Mouse (Mus musculus): ENCODE data around the gene Tmem143. TPM values are rescaled to one million over a fixed set of nuclear protein-coding genes. Genes with fewer than 3 reads are reported as not detected.

Tmem143 gene
- polyA plus RNA-seq, 1 experiment from 2014 or later, result 6.5 TPM

- H3K27ac ChIP-seq (ENCODE audit: low read depth, low read length), result no peak overlapping the region
- peaks cover 5% of the 10 kb centered on the region for H3K4me1 ChIP-seq (ENCODE audit: control insufficient read depth, insufficient read depth, low read depth, low read length)
- no peaks in the 10 kb centered on the region for H3K9me3 ChIP-seq (ENCODE audit: control insufficient read depth, low read length)
- no peak overlapping the region for H3K9ac ChIP-seq (ENCODE audit: low read depth, low read length)
- WGBS, result 79% methylated on average over 10 of the region's 12 CpGs
- no peak overlapping the region for H3K4me3 ChIP-seq (ENCODE audit: low read length)
- no peaks in the 10 kb centered on the region for H3K27me3 ChIP-seq (replicated peaks; ENCODE audit: control insufficient read depth, insufficient read depth, low read length)
- ATAC-seq, result no peak
- no peaks in the 10 kb centered on the region for H3K36me3 ChIP-seq (ENCODE audit: control insufficient read depth, insufficient read depth, low read length)
- no peak overlapping the region for H3K4me2 ChIP-seq (ENCODE audit: low read length)
Measured at GRCm38 (mm10) chr7:45902481-45903002, 5.8 kb downstream of the Tmem143 start.

- WGBS, result 90% methylated on average over 9 of the region's 9 CpGs
- peaks cover 10% of the 10 kb centered on the region for H3K36me3 ChIP-seq (ENCODE audit: control insufficient read depth, insufficient read depth, low read length)
- no peak overlapping the region for H3K4me2 ChIP-seq (ENCODE audit: low read length)
- H3K4me1 ChIP-seq (ENCODE audit: control insufficient read depth, insufficient read depth, low read depth, low read length), result no peaks in the 10 kb centered on the region
- H3K9ac ChIP-seq (ENCODE audit: low read depth, low read length), result no peak overlapping the region
- H3K4me3 ChIP-seq (ENCODE audit: low read length), result no peak overlapping the region
- H3K27ac ChIP-seq (ENCODE audit: low read depth, low read length), result no peak overlapping the region
- H3K9me3 ChIP-seq (ENCODE audit: control insufficient read depth, low read length), result no peaks in the 10 kb centered on the region
- no peak for ATAC-seq
- no peaks in the 10 kb centered on the region for H3K27me3 ChIP-seq (replicated peaks; ENCODE audit: control insufficient read depth, insufficient read depth, low read length)
Measured at GRCm38 (mm10) chr7:45906622-45907021, 9.9 kb downstream of the Tmem143 start.

DNA sequence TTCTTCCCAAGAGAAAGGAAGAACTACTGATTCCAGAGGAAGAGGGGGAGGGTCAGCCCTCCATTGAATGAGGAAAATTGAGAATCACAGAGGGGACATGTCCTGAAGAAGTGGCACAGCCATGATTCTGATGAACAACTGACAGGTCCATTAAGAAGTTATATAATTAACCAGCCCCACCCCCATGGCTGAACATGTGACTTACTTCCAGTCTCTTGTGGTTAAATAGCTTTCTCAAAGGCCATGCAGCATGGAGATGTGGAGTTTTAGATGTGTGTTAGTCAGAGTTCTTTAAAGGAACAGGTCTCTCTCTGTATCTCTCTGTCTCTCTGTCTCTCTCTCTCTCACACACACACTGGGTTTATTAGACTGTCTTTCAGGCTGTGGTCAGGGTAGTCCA, 11.6 kb downstream of the Tmem143 start:
- no peak for ATAC-seq
- no peak overlapping the region for H3K4me3 ChIP-seq (ENCODE audit: low read length)
- H3K4me2 ChIP-seq (ENCODE audit: low read length), result no peak overlapping the region
- H3K27ac ChIP-seq (ENCODE audit: low read depth, low read length), result no peak overlapping the region
- no peak overlapping the region for H3K9ac ChIP-seq (ENCODE audit: low read depth, low read length)
- H3K36me3 ChIP-seq (ENCODE audit: control insufficient read depth, insufficient read depth, low read length), result peaks cover 10% of the 10 kb centered on the region
- H3K4me1 ChIP-seq (ENCODE audit: control insufficient read depth, insufficient read depth, low read depth, low read length), result no peaks in the 10 kb centered on the region
- H3K9me3 ChIP-seq (ENCODE audit: control insufficient read depth, low read length), result no peaks in the 10 kb centered on the region
- no peaks in the 10 kb centered on the region for H3K27me3 ChIP-seq (replicated peaks; ENCODE audit: control insufficient read depth, insufficient read depth, low read length)

DNA sequence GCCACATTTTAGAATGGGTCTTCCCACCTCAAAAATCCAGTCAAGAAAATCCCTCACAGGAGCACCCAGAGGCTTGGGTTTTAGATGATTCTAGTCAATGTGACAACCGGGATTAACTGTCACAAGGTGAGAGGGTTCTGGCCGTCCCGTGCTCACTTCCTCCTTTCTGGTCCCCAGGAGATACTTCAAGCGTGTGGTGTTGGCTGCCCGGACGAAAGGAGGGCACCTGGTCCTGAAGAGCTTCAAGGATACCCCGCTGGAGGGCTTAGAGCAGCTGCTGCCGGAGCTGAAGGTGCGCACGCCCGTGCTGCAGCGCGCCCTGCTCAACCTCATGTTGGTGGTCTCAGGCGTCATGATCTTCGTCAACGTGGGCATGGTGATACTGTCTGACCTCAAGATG, 12.4 kb downstream of the Tmem143 start:
- no peak overlapping the region for H3K9ac ChIP-seq (ENCODE audit: low read depth, low read length)
- no peaks in the 10 kb centered on the region for H3K4me1 ChIP-seq (ENCODE audit: control insufficient read depth, insufficient read depth, low read depth, low read length)
- peaks cover 10% of the 10 kb centered on the region for H3K36me3 ChIP-seq (ENCODE audit: control insufficient read depth, insufficient read depth, low read length)
- no peaks in the 10 kb centered on the region for H3K9me3 ChIP-seq (ENCODE audit: control insufficient read depth, low read length)
- H3K27ac ChIP-seq (ENCODE audit: low read depth, low read length), result no peak overlapping the region
- 92% methylated on average over 16 of the region's 16 CpGs for WGBS
- no peaks in the 10 kb centered on the region for H3K27me3 ChIP-seq (replicated peaks; ENCODE audit: control insufficient read depth, insufficient read depth, low read length)
- ATAC-seq, result no peak
- H3K4me2 ChIP-seq (ENCODE audit: low read length), result no peak overlapping the region
- no peak overlapping the region for H3K4me3 ChIP-seq (ENCODE audit: low read length)

DNA sequence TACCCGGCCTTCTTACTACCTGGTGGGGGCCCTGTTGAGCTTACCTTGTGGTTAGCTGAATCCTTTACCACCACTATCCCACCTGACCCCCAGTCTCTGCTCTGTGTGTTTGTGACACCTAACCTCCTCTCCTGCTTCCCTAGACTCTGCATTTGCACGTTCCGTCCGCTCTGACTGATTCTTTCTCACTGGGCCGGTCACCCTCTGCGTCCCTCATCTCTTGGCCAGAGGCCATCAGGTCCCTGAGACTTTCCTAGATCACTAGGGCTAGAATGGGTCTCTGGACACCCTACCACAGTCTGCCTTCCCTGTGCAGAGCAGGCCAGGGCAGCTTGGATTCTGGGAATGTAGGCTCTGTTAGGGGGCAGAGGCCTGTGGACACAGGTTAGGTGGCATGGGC, 17.3 kb downstream of the Tmem143 start:
- Histone ChIP-seq H3K4me3 (ENCODE audit: low read length) (no peak overlapping the region), H3K27me3 (replicated peaks; ENCODE audit: control insufficient read depth, insufficient read depth, low read length) (no peaks in the 10 kb centered on the region), H3K4me2 (ENCODE audit: low read length) (no peak overlapping the region), H3K9me3 (ENCODE audit: control insufficient read depth, low read length) (no peaks in the 10 kb centered on the region), H3K36me3 (ENCODE audit: control insufficient read depth, insufficient read depth, low read length) (peaks cover 10% of the 10 kb centered on the region), H3K9ac (ENCODE audit: low read depth, low read length) (no peak overlapping the region), H3K27ac (ENCODE audit: low read depth, low read length) (no peak overlapping the region), H3K4me1 (ENCODE audit: control insufficient read depth, insufficient read depth, low read depth, low read length) (peaks cover 19% of the 10 kb centered on the region)
- ATAC-seq, result no peak
- WGBS, result 82% methylated on average over 6 of the region's 6 CpGs

- Histone ChIP-seq H3K4me1 (ENCODE audit: control insufficient read depth, insufficient read depth, low read depth, low read length) (peaks cover 19% of the 10 kb centered on the region), H3K36me3 (ENCODE audit: control insufficient read depth, insufficient read depth, low read length) (peaks cover 3% of the 10 kb centered on the region), H3K27ac (ENCODE audit: low read depth, low read length) (no peak overlapping the region), H3K27me3 (replicated peaks; ENCODE audit: control insufficient read depth, insufficient read depth, low read length) (no peaks in the 10 kb centered on the region), H3K4me3 (ENCODE audit: low read length) (no peak overlapping the region), H3K9ac (ENCODE audit: low read depth, low read length) (no peak overlapping the region), H3K9me3 (ENCODE audit: control insufficient read depth, low read length) (no peaks in the 10 kb centered on the region), H3K4me2 (ENCODE audit: low read length) (no peak overlapping the region)
- ATAC-seq, result no peak
- 86% methylated on average over 5 of the region's 5 CpGs for WGBS
Measured at GRCm38 (mm10) chr7:45915011-45915410, 18.3 kb downstream of the Tmem143 start.

DNA sequence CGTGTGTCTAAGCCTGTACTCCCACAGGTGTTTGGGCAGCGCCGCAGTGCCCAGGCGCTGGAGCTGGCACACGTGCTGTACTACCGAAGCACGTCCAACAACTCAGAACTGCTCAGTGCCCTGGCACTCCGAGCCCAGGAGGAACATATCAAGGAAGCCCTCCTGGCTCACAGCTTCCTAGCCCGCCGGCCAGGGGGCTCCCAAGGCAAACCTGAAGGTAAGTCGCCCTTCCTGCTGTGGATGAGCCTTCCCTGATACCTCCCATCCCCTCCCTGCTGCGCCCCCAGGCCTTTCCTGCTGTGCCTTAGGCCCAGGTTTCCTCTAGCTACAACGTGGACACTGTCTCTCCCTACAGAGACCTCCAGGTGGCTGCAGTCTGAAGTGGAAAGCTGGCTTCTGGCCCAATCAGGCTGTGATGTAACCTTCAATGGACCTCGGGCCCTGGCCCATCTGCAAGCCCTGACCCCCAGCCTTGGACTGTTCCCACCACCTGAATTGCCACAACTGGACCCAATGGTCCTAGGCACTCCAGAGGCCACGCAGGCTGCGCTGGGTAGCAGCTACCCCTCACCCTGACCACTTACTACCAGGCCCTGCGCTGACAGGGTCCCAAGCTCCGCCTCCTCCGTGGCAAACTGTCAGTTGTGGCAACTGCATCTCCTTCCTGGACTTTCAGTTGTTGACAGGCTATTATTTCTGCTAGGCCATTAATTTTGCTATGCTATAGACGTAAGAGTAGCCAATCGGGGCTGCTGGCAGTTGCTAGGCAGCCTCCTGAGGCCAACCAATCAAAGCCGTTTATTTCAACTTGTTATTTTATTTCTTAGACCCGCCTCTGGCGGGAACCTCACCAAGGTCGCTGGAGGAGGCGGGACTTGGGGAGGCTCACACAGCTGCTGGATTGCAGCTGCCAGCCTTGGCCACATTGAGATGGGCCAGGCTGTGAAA, 19.6 kb downstream of the Tmem143 start:
- H3K4me2 ChIP-seq (ENCODE audit: low read length), result peak overlapping the region; percentile 56
- H3K36me3 ChIP-seq (ENCODE audit: control insufficient read depth, insufficient read depth, low read length), result no peaks in the 10 kb centered on the region
- WGBS, result 33% methylated on average over 26 of the region's 26 CpGs
- H3K9me3 ChIP-seq (ENCODE audit: control insufficient read depth, low read length), result no peaks in the 10 kb centered on the region
- H3K4me1 ChIP-seq (ENCODE audit: control insufficient read depth, insufficient read depth, low read depth, low read length), result peaks cover 19% of the 10 kb centered on the region
- peak; percentile 90 for ATAC-seq
- H3K4me3 ChIP-seq (ENCODE audit: low read length), result peak overlapping the region; percentile 31
- H3K9ac ChIP-seq (ENCODE audit: low read depth, low read length), result peak overlapping the region; percentile 59
- peak overlapping the region; percentile 86 for H3K27ac ChIP-seq (ENCODE audit: low read depth, low read length)
- H3K27me3 ChIP-seq (replicated peaks; ENCODE audit: control insufficient read depth, insufficient read depth, low read length), result no peaks in the 10 kb centered on the region

- WGBS, result 28% methylated on average over 13 of the region's 13 CpGs
- peak overlapping the region; percentile 31 for H3K4me3 ChIP-seq (ENCODE audit: low read length)
- peak; percentile 12 for ATAC-seq
Measured at GRCm38 (mm10) chr7:45917004-45917704, 20.4 kb downstream of the Tmem143 start.

GRCm38 (mm10) chr7:45917926-45918325, 21.2 kb downstream of the Tmem143 start:
- Histone ChIP-seq H3K4me2 (ENCODE audit: low read length) (no peak overlapping the region), H3K9ac (ENCODE audit: low read depth, low read length) (no peak overlapping the region), H3K36me3 (ENCODE audit: control insufficient read depth, insufficient read depth, low read length) (no peaks in the 10 kb centered on the region), H3K4me1 (ENCODE audit: control insufficient read depth, insufficient read depth, low read depth, low read length) (peaks cover 24% of the 10 kb centered on the region), H3K4me3 (ENCODE audit: low read length) (no peak overlapping the region), H3K27ac (ENCODE audit: low read depth, low read length) (no peak overlapping the region), H3K27me3 (replicated peaks; ENCODE audit: control insufficient read depth, insufficient read depth, low read length) (no peaks in the 10 kb centered on the region), H3K9me3 (ENCODE audit: control insufficient read depth, low read length) (no peaks in the 10 kb centered on the region)
- no peak for ATAC-seq
- 90% methylated on average over 15 of the region's 15 CpGs for WGBS

More at GRCm38 (mm10) chr7:45917004-45917704, 20.4 kb downstream of the Tmem143 start:
- peak overlapping the region; percentile 59 for H3K9ac ChIP-seq (ENCODE audit: low read depth, low read length)
- H3K27ac ChIP-seq (ENCODE audit: low read depth, low read length), result peak overlapping the region; percentile 86
- H3K36me3 ChIP-seq (ENCODE audit: control insufficient read depth, insufficient read depth, low read length), result no peaks in the 10 kb centered on the region
- H3K4me2 ChIP-seq (ENCODE audit: low read length), result peak overlapping the region; percentile 56
- peaks cover 19% of the 10 kb centered on the region for H3K4me1 ChIP-seq (ENCODE audit: control insufficient read depth, insufficient read depth, low read depth, low read length)
- no peaks in the 10 kb centered on the region for H3K9me3 ChIP-seq (ENCODE audit: control insufficient read depth, low read length)
- H3K27me3 ChIP-seq (replicated peaks; ENCODE audit: control insufficient read depth, insufficient read depth, low read length), result no peaks in the 10 kb centered on the region
